Mouse (Mus musculus) forebrain, embryonic 14.5 days (tissue): ENCODE data around the gene Lmntd1. TPM values are rescaled to one million over a fixed set of nuclear protein-coding genes. Genes with fewer than 3 reads are reported as not detected.
A peak's percentile ranks its signal among the peaks of the same experiment; 100 is the strongest.

ENCODE experiments used
- ATAC-seq: fragments of 200-750 bp; cut with Nextera tagmentation; 2 replicates; pipeline ENCODE4 v1.8.0; 2017; ENCODE audit warnings: mild to moderate bottlenecking, moderate library complexity
- DNase-seq: peaks from one replicate; pipeline ENCODE4 v3.0.0-alpha.2; 2015; ENCODE audit warnings: low spot score
- H3K27ac ChIP-seq: fragments of 300-500 bp; sonication (generic); 2 replicates; pipeline ENCODE4 v1.5.1; 2014; ENCODE audit warnings: low read depth, mild to moderate bottlenecking, control low read depth, low read length, moderate library complexity
- H3K27me3 ChIP-seq: fragments of 300-500 bp; sonication (generic); replicated peaks from 2 replicates; pipeline ENCODE4 v1.6.1; 2014; ENCODE audit warnings: low read length, control low read depth, mixed read lengths; ENCODE audit not compliant: control insufficient read depth, insufficient read depth
- H3K36me3 ChIP-seq: fragments of 300-500 bp; sonication (generic); 2 replicates; pipeline ENCODE4 v1.6.1; 2014; ENCODE audit warnings: low read length, control low read depth; ENCODE audit not compliant: control insufficient read depth, insufficient read depth
- H3K4me1 ChIP-seq: fragments of 300-500 bp; sonication (generic); 2 replicates; pipeline ENCODE4 v1.6.1; 2014; ENCODE audit warnings: antibody characterized with exemption, low read length, control low read depth; ENCODE audit not compliant: control insufficient read depth, insufficient read depth
- H3K4me2 ChIP-seq: fragments of 300-500 bp; sonication (generic); 2 replicates; pipeline ENCODE4 v1.6.1; 2014; ENCODE audit warnings: mild to moderate bottlenecking, control low read depth, low read length
- H3K4me3 ChIP-seq: fragments of 300-500 bp; sonication (generic); 2 replicates; pipeline ENCODE4 v1.5.1; 2014; ENCODE audit warnings: low read depth, low read length, control low read depth
- H3K9ac ChIP-seq: fragments of 300-500 bp; sonication (generic); 2 replicates; pipeline ENCODE4 v1.6.1; 2014; ENCODE audit warnings: mild to moderate bottlenecking, low read length, control low read depth, moderate library complexity
- H3K9me3 ChIP-seq: fragments of 300-500 bp; sonication (generic); replicated peaks from 2 replicates; pipeline ENCODE4 v1.6.1; 2016; ENCODE audit warnings: low read length, control low read depth, mixed read lengths; ENCODE audit not compliant: control insufficient read depth
- WGBS: fragments of 180-500 bp; shearing (Covaris S2); extraction: QIAGEN DNeasy Blood & Tissue Kit; methylation state at CpG from one replicate; pipeline ENCODE4 v1.1.7; 2014; 5-methylcytosine and 5-hydroxymethylcytosine counted together
- polyA plus RNA-seq: library from polyadenylated mRNA; unstranded; fragments of >200 nt; fragmentation: Nextera tagmentation; extraction: Ambion mirVana; gene quantifications from 2 replicates; pipeline ENCODE4 v1.2.1, GENCODE M21; 2014

Gene Lmntd1
- polyA plus RNA-seq, 1 experiment from 2014 or later, result 0.93 TPM

DNA sequence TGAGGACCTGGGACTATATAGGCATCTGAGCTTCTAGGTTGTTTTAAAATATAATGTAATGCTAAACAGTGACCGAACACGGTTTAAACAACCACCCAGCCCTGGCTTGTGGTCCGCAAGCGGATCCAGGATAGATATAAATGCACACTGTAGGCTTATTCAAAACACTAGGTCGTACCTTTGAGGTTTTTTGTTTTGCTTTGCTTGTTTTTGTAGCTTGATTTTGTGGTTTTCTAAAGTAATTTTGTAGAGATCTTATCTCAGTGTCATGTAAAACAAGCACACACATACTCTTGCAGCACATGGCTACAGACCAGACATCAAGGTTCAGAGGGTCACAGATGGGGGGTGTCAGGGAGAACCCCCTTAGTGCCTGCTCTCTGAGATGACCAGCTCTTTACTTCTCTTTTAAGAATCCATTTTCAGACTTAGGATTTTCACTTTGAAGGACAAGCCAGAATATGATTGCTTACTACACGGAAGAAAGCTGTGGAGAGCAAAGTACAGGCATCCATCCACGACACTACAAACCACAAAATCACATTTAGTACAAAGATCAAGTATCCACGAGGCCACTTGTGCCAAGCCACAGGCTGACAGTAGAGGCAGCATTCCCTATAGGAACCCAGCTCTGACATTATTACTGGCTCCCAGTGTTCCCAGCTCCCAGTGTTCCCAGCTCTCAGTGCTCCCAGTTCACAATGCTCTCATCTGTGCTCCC lies 196.2 kb downstream of the Lmntd1 start:
- H3K9me3 ChIP-seq, result no peaks in the 10 kb centered on the region
- no peaks in the 10 kb centered on the region for H3K4me1 ChIP-seq
- no peak overlapping the region for H3K27ac ChIP-seq
- no peaks in the 10 kb centered on the region for H3K27me3 ChIP-seq
- no peak overlapping the region for H3K4me3 ChIP-seq
- DNase-seq, result no peak
- no peak overlapping the region for H3K4me2 ChIP-seq
- WGBS, result 87% methylated on average over 8 of the region's 8 CpGs
- H3K36me3 ChIP-seq, result no peaks in the 10 kb centered on the region
- ATAC-seq, result no peak
- no peak overlapping the region for H3K9ac ChIP-seq

DNA sequence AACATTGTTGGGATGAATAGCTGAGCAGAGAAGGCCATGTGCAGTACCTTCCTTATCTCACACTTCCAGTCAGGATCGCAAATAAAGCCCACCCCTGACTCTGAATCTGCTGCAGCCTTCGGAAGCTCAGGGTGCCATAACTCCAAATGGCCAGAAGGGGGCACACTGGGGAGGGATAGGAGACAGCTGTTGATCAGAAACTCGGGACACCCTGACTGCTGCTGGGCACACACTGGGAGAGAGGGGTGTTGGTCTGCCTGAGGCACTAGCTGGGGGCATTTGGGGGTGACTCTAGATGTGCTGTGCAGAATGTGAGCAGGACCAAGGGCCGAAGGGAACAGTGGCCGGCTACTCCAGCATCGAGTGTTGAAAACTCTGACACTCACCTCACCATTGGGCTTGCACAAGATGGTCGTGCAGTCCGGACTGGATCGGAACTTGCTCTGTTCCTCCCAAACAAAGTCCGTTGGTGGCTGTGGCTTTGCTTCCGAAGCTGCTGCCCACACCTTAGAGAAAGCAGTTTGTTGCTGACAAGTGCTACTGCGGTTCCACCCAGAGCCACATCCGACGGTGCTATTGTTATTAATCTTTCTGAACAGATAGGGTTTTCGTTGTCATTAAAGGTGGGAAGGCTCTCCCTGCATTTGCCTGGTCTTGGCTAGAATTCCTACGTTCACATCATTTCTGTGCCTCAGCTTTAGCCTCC lies 197.0 kb downstream of the Lmntd1 start:
- Histone ChIP-seq H3K4me1 (no peaks in the 10 kb centered on the region), H3K4me2 (no peak overlapping the region), H3K9ac (no peak overlapping the region), H3K27me3 (no peaks in the 10 kb centered on the region), H3K36me3 (no peaks in the 10 kb centered on the region), H3K9me3 (no peaks in the 10 kb centered on the region), H3K4me3 (no peak overlapping the region), H3K27ac (no peak overlapping the region)
- 70% methylated on average over 16 of the region's 16 CpGs for WGBS
- ATAC-seq, result no peak
- DNase-seq, result peak; percentile 30

DNA sequence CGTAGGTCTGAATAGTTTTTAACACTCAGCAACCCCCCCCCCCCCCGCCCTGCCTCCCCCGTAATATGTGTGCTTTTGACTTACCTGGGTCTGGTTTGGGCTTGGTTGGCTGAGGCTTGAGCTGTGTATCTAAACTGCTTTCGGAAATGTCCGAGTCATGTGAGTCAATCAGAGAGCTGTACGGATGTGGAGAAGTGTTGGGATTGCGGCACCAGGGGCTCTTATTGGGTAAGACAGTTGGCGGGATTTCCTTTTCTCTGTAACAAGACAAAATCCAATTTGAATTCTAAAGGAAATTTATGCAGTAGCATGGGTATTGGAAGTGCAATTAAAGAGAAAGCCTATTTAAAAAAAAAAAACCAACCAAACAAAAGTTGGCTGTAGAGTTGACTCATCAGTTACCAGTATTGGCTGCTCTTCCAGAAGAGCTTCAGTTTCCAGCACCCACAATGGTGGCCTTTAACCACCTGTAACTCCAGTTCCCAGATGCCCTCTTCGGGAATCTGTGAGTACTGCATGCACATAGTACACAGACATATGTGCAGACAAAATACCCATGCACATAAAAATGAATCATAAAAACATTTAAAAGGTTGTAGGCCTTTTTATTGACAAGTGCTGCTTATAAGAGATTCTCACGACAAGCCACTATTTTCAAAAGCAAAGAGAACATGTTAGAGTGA lies 209.6 kb downstream of the Lmntd1 start:
- Histone ChIP-seq H3K27ac (no peak overlapping the region), H3K27me3 (no peaks in the 10 kb centered on the region), H3K36me3 (no peaks in the 10 kb centered on the region), H3K4me2 (no peak overlapping the region), H3K4me3 (no peak overlapping the region), H3K9ac (no peak overlapping the region), H3K9me3 (no peaks in the 10 kb centered on the region), H3K4me1 (no peaks in the 10 kb centered on the region)
- DNase-seq, result no peak
- no peak for ATAC-seq
- 92% methylated on average over 10 of the region's 10 CpGs for WGBS

DNA sequence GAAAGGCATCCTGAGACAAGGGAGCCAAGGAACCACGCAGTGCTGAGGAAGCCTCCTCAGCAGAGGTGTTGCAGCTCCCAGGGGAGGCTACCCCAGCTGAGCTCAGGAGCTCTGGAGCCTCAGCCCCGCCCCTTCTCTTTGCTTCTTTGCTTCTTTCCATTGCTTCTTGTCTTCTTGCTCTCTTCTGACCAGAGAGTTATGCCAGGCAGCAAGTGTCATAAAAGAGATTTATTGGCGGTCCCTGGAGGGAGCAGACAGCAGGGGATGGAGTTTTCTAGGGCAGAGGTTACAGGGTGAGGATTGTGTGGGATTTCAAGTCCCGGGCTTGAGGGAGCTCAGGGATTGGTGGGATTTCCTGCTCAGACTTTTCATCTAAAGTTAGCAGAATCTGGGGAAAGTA lies 213.0 kb downstream of the Lmntd1 start:
- Histone ChIP-seq H3K4me3 (no peak overlapping the region), H3K27me3 (no peaks in the 10 kb centered on the region), H3K36me3 (no peaks in the 10 kb centered on the region), H3K4me1 (no peaks in the 10 kb centered on the region), H3K27ac (no peak overlapping the region), H3K9me3 (no peaks in the 10 kb centered on the region), H3K9ac (no peak overlapping the region), H3K4me2 (no peak overlapping the region)
- ATAC-seq (no peak), DNase-seq (no peak)
- 25% methylated on average over 4 of the region's 4 CpGs for WGBS

DNA sequence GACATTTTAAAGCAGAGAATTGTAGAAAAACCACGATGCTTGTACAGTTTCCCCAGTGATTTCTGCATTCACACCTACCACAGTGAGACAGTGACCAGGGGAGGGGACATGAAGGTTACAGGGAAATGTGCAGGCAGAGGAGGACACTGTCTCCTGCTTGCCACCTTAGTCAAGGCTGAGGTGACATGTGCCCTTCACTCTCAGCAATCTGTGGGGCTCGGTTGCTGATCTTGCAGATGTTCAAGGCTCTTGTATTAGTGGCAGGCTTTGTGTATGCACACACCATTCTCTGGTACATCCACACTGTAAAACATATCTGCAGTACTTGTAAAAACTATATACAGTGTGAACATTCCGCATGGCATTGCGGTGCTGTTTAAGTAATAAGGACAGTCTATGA lies 216.2 kb downstream of the Lmntd1 start:
- Histone ChIP-seq H3K27me3 (no peaks in the 10 kb centered on the region), H3K4me2 (no peak overlapping the region), H3K4me3 (no peak overlapping the region), H3K9ac (no peak overlapping the region), H3K36me3 (no peaks in the 10 kb centered on the region), H3K4me1 (no peaks in the 10 kb centered on the region), H3K27ac (no peak overlapping the region), H3K9me3 (no peaks in the 10 kb centered on the region)
- 90% methylated on average over 4 of the region's 4 CpGs for WGBS
- DNase-seq (no peak), ATAC-seq (no peak)

DNA sequence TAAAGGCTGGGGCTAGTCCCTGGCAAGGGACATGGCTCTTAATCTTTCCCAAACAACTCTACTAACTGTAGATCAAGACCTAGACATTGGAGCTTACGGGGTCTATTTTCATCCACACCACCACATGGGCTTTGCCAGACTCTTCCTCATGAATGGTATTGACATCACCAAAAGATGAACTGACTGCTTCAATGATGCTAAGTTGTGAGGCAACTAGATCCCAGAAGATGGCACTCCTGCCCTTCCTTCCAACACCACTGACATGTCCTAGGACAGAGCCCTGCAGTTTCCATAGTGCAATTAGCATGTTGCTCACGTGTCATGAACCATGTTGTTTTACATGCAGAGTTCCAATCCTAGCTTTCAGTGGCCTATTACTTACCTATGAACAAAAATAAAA lies 217.6 kb downstream of the Lmntd1 start:
- WGBS, result 88% methylated on average over 2 of the region's 2 CpGs
- DNase-seq, result no peak
- Histone ChIP-seq H3K4me1 (no peaks in the 10 kb centered on the region), H3K4me2 (no peak overlapping the region), H3K27ac (no peak overlapping the region), H3K27me3 (no peaks in the 10 kb centered on the region), H3K9me3 (no peaks in the 10 kb centered on the region), H3K36me3 (no peaks in the 10 kb centered on the region), H3K4me3 (no peak overlapping the region), H3K9ac (no peak overlapping the region)
- no peak for ATAC-seq

DNA sequence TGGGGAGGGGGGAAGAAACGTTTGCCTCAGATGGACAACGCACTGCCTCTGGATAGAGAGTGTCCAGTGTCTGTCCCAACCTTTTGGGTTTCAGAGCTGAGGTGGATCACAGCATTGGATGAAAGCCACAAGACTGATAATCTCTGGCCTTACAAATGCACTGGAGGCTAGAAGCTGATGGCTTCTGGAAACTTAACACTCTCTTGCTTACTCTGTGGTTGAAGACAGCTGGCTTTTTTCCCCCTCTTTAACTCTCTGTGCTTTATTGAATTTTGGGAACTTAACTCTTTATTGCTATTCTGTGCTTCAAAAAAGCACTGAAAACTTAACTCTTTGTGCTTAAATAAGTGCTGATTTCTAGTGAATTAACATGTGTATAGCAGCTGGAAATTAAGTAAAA lies 223.7 kb downstream of the Lmntd1 start:
- Histone ChIP-seq H3K9me3 (no peaks in the 10 kb centered on the region), H3K27me3 (no peaks in the 10 kb centered on the region), H3K4me3 (no peak overlapping the region), H3K4me2 (no peak overlapping the region), H3K27ac (no peak overlapping the region), H3K36me3 (no peaks in the 10 kb centered on the region), H3K9ac (no peak overlapping the region), H3K4me1 (no peaks in the 10 kb centered on the region; the same call in 1 of the 2 replicates)
- WGBS, result 76% methylated on average over 2 of the region's 2 CpGs
- no peak for ATAC-seq
- no peak for DNase-seq

DNA sequence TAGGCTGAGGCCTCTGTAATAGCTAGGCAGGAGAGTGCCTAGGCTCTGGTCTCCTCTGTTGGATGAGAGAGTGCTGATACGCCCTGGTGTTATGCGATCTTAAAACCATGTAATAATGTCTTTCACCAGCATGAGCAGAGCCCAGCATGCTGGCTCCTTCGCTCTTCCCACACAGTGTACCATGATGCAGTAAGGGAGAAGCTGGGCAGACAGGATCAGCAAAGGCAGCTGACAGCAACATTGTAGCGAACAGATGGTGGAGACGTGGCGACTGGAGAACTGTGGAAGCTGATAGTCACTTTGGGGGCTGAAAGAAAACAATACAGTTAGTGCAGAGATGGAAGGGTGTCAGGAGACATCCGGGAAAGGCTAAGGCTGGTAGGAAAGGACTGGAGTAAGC lies 224.2 kb downstream of the Lmntd1 start:
- H3K36me3 ChIP-seq, result no peaks in the 10 kb centered on the region
- H3K9ac ChIP-seq, result no peak overlapping the region
- peak; percentile 86; the same call in 1 of the 2 replicates for ATAC-seq
- no peaks in the 10 kb centered on the region for H3K9me3 ChIP-seq
- no peak overlapping the region for H3K4me3 ChIP-seq
- H3K27ac ChIP-seq, result no peak overlapping the region
- H3K4me1 ChIP-seq, result no peaks in the 10 kb centered on the region; the same call in 1 of the 2 replicates
- H3K27me3 ChIP-seq, result no peaks in the 10 kb centered on the region
- H3K4me2 ChIP-seq, result no peak overlapping the region
- 72% methylated on average over 7 of the region's 7 CpGs for WGBS
- peak; percentile 53 for DNase-seq

DNA sequence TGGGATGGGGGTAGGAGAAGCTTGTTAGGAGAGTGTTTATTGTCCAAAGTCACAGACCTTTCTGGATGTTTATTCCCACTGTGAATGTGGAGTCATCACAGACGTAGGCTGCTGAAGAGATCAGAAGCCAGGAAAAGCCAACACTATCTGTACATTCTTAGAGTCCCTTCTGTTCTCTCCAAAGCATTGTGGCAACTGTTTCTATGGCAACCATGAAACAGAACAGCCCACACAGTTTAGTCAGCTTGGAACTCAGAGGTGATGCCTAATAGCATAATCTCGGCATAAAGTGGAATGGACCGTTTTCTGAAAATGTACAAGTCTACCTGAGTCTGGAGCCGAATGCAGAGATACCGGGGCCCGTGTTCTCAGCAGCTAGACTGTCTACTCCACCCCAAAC lies 226.7 kb downstream of the Lmntd1 start:
- Histone ChIP-seq H3K27ac (no peak overlapping the region), H3K9me3 (no peaks in the 10 kb centered on the region), H3K36me3 (no peaks in the 10 kb centered on the region), H3K4me3 (no peak overlapping the region), H3K4me1 (peaks cover 3% of the 10 kb centered on the region; the same call in 1 of the 2 replicates), H3K9ac (no peak overlapping the region), H3K4me2 (no peak overlapping the region), H3K27me3 (no peaks in the 10 kb centered on the region)
- WGBS, result 64% methylated on average over 6 of the region's 6 CpGs
- ATAC-seq (no peak), DNase-seq (peak; percentile 77)
